Mouse (Mus musculus): Measurements from ENCODE around the gene Tmtc4. TPM values are rescaled to one million over a fixed set of nuclear protein-coding genes. Genes with fewer than 3 reads are reported as not detected.

Tmtc4 gene
- total and polyA plus RNA-seq, 3 experiments = 5.7 to 10.2 (median 7.3) TPM

DNA sequence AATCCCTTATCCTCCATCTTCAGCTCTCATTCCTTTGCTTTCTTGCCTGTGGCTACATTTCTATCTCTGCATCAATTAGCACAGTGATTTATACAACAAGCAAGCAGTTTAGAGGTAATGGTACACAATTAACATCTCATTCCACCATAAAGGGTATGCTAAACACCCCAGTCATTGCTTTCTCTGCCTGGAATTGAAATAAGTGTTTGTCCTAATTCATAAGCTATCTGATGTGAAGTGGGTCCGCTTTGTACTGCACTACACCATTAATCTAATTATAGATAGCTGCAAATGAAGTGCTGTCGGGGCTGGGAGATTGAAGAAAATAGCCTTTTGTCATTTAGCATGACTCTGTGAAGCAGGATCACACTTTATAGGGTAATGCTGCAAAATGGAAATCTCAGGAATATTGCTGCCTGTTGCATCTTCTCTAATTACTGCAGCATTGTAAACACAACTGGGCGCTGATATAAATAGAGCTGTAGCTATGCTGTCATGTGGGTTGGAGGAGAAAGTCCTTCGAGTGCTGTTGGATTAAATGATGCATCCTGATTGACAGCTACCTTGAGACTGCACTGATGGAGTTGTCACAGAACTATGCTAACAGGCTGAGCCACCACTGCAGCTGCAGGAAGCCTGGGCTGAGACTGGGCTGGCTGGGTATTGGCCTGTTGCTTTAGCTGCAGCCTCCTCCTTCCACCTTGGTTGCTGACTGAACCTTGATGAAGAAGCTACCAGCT is 111.8 kb downstream of the Tmtc4 start:
- Histone ChIP-seq H3K4me3 (no peak overlapping the region), H3K79me2 (replicated peaks; ENCODE audit: control insufficient read depth, insufficient read depth, low read length) (no peaks in the 10 kb centered on the region), H3K27me3 (ENCODE audit: control insufficient read depth, insufficient read depth, low read length) (no peaks in the 10 kb centered on the region), H3K27ac (no peak overlapping the region), H3K9ac (ENCODE audit: low read depth, low read length) (no peak overlapping the region), H3K36me3 (ENCODE audit: control insufficient read depth, insufficient read depth, low read length) (no peaks in the 10 kb centered on the region), H3K4me1 (ENCODE audit: control insufficient read depth, insufficient read depth, low read length) (no peaks in the 10 kb centered on the region; the same call in 1 of the 2 replicates)
- DNase-seq = no peak
- intact Hi-C loops (cut with DNase I) = loop anchor here (10.0 kb wide), 1 partner anchor 807 kb away; no protein-coding TSS in a partner anchor
- 58% methylated on average over 4 of the region's 4 CpGs for WGBS
- TF ChIP-seq EP300 (IDR thresholded peaks at IDR 0.05; ENCODE audit: insufficient read depth, low read depth, low read length) (no peak), POLR2A (IDR thresholded peaks at IDR 0.05; ENCODE audit: insufficient read depth, low read depth, low read length) (no peak), CTCF (IDR thresholded peaks at IDR 0.05) (no peak)

DNA sequence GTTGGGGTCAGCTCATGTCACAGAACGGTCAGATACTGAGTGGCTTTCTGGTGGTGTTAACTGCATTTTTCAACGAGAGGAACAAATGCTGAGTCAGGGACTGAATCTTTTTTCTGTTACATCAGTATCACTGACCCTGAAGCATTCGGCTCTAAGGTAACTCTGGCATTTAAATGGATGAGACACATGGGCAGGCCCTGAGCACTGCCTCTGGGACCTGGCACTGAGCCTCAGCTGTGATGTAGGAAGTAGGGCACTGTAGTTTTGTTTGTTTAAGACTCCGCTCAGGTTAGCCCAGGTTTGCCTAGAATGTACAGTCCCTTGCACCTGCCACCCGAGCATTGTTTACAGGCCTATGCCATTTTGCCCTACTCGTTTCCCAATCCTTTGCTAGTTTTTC is 114.0 kb downstream of the Tmtc4 start:
- Histone ChIP-seq H3K27ac (no peak overlapping the region), H3K9ac (ENCODE audit: low read depth, low read length) (no peak overlapping the region), H3K4me1 (ENCODE audit: control insufficient read depth, insufficient read depth, low read length) (no peaks in the 10 kb centered on the region; the same call in 1 of the 2 replicates), H3K36me3 (ENCODE audit: control insufficient read depth, insufficient read depth, low read length) (no peaks in the 10 kb centered on the region), H3K27me3 (ENCODE audit: control insufficient read depth, insufficient read depth, low read length) (no peaks in the 10 kb centered on the region), H3K79me2 (replicated peaks; ENCODE audit: control insufficient read depth, insufficient read depth, low read length) (no peaks in the 10 kb centered on the region), H3K4me3 (no peak overlapping the region)
- TF ChIP-seq EP300 (IDR thresholded peaks at IDR 0.05; ENCODE audit: insufficient read depth, low read depth, low read length) (no peak), CTCF (IDR thresholded peaks at IDR 0.05) (no peak), POLR2A (IDR thresholded peaks at IDR 0.05; ENCODE audit: insufficient read depth, low read depth, low read length) (no peak)
- no peak for DNase-seq
- 83% methylated on average over 6 of the region's 6 CpGs for WGBS
- intact Hi-C loops (cut with DNase I) = loop anchor here (5.0 to 10.0 kb wide), 2 partner anchors 118 to 805 kb away; no protein-coding TSS in a partner anchor

Other genes starting within 250 kb of the Tmtc4 start
- gene Ggact, start 70.3 kb downstream of the Tmtc4 start, total RNA-seq (2021) = 10 to 100 TPM; 22.5 to 25.6 TPM
- gene Ggact, start 70.3 kb downstream of the Tmtc4 start, polyA plus RNA-seq (2012; rRNA removed) = 27.1 and 40.9 TPM in 2 replicates

Data from heart, adult 2 months (tissue).